Mouse (Mus musculus) limb, embryonic 10.5 days (tissue): Measurements from ENCODE around the gene Klrc2. TPM values are rescaled to one million over a fixed set of nuclear protein-coding genes. Genes with fewer than 3 reads are reported as not detected.
"Not testable (repeated sequence)": the region's sequence is repeated elsewhere in the genome, so short reads cannot be mapped to it uniquely, and the experiment has no call there.

Source experiments
- DNase-seq: peaks from one replicate; pipeline ENCODE4 v3.0.0-alpha.2; 2017; ENCODE audit warnings: low spot score
- H3K27ac ChIP-seq: fragments of 300-500 bp; sonication (generic); 2 replicates; pipeline ENCODE4 v1.5.1; 2016; ENCODE audit warnings: mild to moderate bottlenecking
- H3K27me3 ChIP-seq: fragments of 300-500 bp; sonication (generic); 2 replicates; pipeline ENCODE4 v1.6.1; 2016; ENCODE audit warnings: low read depth, mild to moderate bottlenecking; ENCODE audit not compliant: poor library complexity, severe bottlenecking
- H3K36me3 ChIP-seq: fragments of 300-500 bp; sonication (generic); 2 replicates; pipeline ENCODE4 v1.6.1; 2016; ENCODE audit warnings: mild to moderate bottlenecking, moderate library complexity
- H3K4me1 ChIP-seq: fragments of 300-500 bp; sonication (generic); 2 replicates; pipeline ENCODE4 v1.6.1; 2016
- H3K4me3 ChIP-seq: fragments of 300-500 bp; sonication (generic); 2 replicates; pipeline ENCODE4 v1.5.1; 2016; ENCODE audit warnings: mild to moderate bottlenecking, moderate library complexity
- H3K9me3 ChIP-seq: fragments of 300-500 bp; sonication (generic); replicated peaks from 2 replicates; pipeline ENCODE4 v1.6.1; 2016; ENCODE audit warnings: mild to moderate bottlenecking
- WGBS: fragments of 180-500 bp; shearing (Covaris S2); methylation state at CpG from one replicate; pipeline ENCODE4 v1.1.7; 2016; 5-methylcytosine and 5-hydroxymethylcytosine counted together
- microRNA-seq: library from miRNA; unstranded; fragments of <30 nt; microRNA quantifications from one replicate; pipeline ENCODE4, GENCODE M21; 2017
- polyA plus RNA-seq: library from polyadenylated mRNA; unstranded; fragments of >200 nt; fragmentation: Nextera tagmentation; extraction: Ambion mirVana; gene quantifications from 2 replicates; pipeline ENCODE4 v1.2.1, GENCODE M21; 2016

The Klrc2 gene
- polyA plus RNA-seq = not detected in 2 replicates

GRCm38 (mm10) chr6:129660589-129660988 is at the start of gene Klrc2:
Gene Klrc2, minus strand, starts transcription at chr6:129660689.
- not testable (repeated sequence) for H3K9me3 ChIP-seq, H3K36me3 ChIP-seq, H3K27ac ChIP-seq, H3K27me3 ChIP-seq, H3K4me3 ChIP-seq, DNase-seq, H3K4me1 ChIP-seq
- WGBS = 81% methylated on average over 4 of the region's 4 CpGs

- H3K27me3 ChIP-seq, H3K36me3 ChIP-seq, H3K27ac ChIP-seq, H3K9me3 ChIP-seq, H3K4me1 ChIP-seq, DNase-seq, H3K4me3 ChIP-seq: not testable (repeated sequence)
- WGBS = 71% methylated on average over 10 of the region's 10 CpGs
Observed at GRCm38 (mm10) chr6:129691436-129691835, 30.9 kb upstream of the Klrc2 start.

DNA sequence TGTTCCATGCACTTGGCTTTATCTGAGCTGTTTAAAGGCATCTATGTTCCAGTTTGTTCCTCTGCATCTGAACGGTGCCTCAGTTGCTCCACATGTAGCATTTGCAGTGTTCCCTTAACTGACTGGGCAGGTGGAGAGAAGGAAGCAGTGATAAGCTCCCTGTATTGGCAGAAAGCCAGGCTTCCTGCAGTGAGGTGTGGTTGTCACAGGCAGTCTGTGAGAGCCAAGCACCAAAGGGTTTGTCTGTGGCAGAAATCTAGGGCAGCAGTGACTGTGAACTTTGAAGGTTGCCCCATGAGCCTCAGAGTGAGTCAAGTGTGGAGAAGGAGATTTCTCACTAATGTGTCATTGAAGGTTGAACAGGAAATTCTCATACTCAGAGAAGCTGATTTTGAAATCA is 19.9 kb upstream of the Klrc2 start:
- WGBS = 76% methylated on average over 1 of the region's 1 CpGs
- Histone ChIP-seq H3K27ac (no peak overlapping the region), H3K36me3 (no peaks in the 10 kb centered on the region), H3K27me3 (no peaks in the 10 kb centered on the region), H3K4me3 (no peak overlapping the region), H3K9me3 (no peaks in the 10 kb centered on the region), H3K4me1 (no peaks in the 10 kb centered on the region)
- no peak for DNase-seq

GRCm38 (mm10) chr6:129678873-129679272 is 18.4 kb upstream of the Klrc2 start, which contains the start of gene Klrc1:
Gene Klrc1, minus strand, starts transcription at chr6:129678973.
- H3K4me3 ChIP-seq = no peak within 1 kb of the TSS
- no peaks in the 10 kb centered on the region for H3K27me3 ChIP-seq
- WGBS = 90% methylated on average over 3 of the region's 3 CpGs
- no peaks in the 10 kb centered on the region for H3K4me1 ChIP-seq
- no peaks in the 10 kb centered on the region for H3K36me3 ChIP-seq
- DNase-seq = no peak
- H3K27ac ChIP-seq = no peak within 1 kb of the TSS
- H3K9me3 ChIP-seq = no peaks in the 10 kb centered on the region

DNA sequence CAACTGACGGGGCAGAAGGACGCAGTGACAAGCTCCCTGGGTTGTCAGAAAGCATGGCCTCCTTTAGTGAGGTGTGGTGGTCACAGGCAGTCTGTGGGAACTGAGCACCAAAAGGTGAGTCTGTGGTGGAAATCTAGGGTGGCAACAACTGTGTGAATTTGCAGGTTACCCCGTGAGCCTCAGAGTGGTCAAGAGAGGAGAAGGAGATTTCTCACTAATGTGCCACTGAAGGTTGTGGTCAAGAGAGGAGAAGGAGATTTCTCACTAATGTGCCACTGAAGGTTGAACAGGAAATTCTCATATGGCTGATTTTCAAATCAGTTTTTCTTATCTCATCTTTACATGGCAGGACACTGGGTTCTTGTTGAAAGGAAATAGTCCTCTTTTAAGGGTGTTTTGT is 812 bp upstream of the Klrc2 start:
- H3K9me3 ChIP-seq, DNase-seq, H3K27ac ChIP-seq, H3K27me3 ChIP-seq, H3K36me3 ChIP-seq, H3K4me3 ChIP-seq, H3K4me1 ChIP-seq: not testable (repeated sequence)
- WGBS = 80% methylated on average over 1 of the region's 3 CpGs

GRCm38 (mm10) chr6:129644054-129644453 is 16.4 kb downstream of the Klrc2 start:
- H3K4me1 ChIP-seq, H3K27ac ChIP-seq, H3K36me3 ChIP-seq, H3K4me3 ChIP-seq, H3K27me3 ChIP-seq, H3K9me3 ChIP-seq, DNase-seq: not testable (repeated sequence)
- WGBS = 83% methylated on average over 1 of the region's 3 CpGs

GRCm38 (mm10) chr6:129643237-129643636 is 17.3 kb downstream of the Klrc2 start, which contains the start of gene Klrc3:
Gene Klrc3, minus strand, starts transcription at chr6:129643337.
- H3K9me3 ChIP-seq, H3K36me3 ChIP-seq, H3K27me3 ChIP-seq, H3K4me3 ChIP-seq, H3K27ac ChIP-seq, H3K4me1 ChIP-seq, DNase-seq: not testable (repeated sequence)
- 86% methylated on average over 3 of the region's 3 CpGs for WGBS

- WGBS = 76% methylated on average over 2 of the region's 2 CpGs
Observed at GRCm38 (mm10) chr6:129631046-129631445, 29.4 kb downstream of the Klrc2 start.

GRCm38 (mm10) chr6:129623735-129624134 is 36.8 kb downstream of the Klrc2 start, which contains the start of gene Klrk1:
Gene Klrk1, minus strand, starts transcription at chr6:129623864.
- no peak within 1 kb of the TSS for H3K4me3 ChIP-seq
- no peaks in the 10 kb centered on the region for H3K4me1 ChIP-seq
- H3K9me3 ChIP-seq = no peaks in the 10 kb centered on the region
- no peak within 1 kb of the TSS for H3K27ac ChIP-seq
- no peaks in the 10 kb centered on the region for H3K27me3 ChIP-seq
- no peak for DNase-seq
- 82% methylated on average over 4 of the region's 4 CpGs for WGBS
- H3K36me3 ChIP-seq = no peaks in the 10 kb centered on the region

More at GRCm38 (mm10) chr6:129631046-129631445, 29.4 kb downstream of the Klrc2 start:
- H3K36me3 ChIP-seq, H3K27me3 ChIP-seq, H3K4me1 ChIP-seq, H3K4me3 ChIP-seq, DNase-seq, H3K27ac ChIP-seq, H3K9me3 ChIP-seq: not testable (repeated sequence)

DNA sequence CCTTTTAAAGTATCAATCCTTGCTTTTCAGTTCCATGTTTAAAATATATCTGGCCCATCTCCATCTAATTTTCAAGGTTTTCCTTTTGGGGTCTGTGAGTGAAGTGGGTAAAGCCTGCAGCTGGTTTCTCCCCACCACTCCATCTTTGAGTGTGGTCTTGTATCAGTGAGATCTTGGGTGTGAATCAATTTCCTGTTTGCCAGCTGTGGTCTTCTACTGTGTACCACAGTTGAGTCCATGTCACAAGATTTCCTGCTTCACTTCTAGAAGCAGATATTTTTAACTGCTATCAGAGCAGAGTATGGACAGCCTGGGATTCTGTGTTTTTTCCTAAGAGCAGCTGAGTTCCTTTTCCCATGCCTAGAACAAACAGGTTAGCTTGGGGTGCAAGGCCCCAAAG is 52.1 kb downstream of the Klrc2 start:
- H3K27me3 ChIP-seq = no peaks in the 10 kb centered on the region
- H3K9me3 ChIP-seq = no peaks in the 10 kb centered on the region
- DNase-seq = no peak
- no peaks in the 10 kb centered on the region for H3K36me3 ChIP-seq
- H3K4me3 ChIP-seq = no peak overlapping the region
- H3K27ac ChIP-seq = no peak overlapping the region
- H3K4me1 ChIP-seq = no peaks in the 10 kb centered on the region

Small RNA genes within 50 kb of the gene (microRNA-seq; reads per million reads assigned to microRNA genes)
- not detected for gene Mir680-1

Other genes starting within 250 kb of the Klrc2 start
- gene Clec1a, start 208.7 kb downstream of the Klrc2 start, polyA plus RNA-seq = 0.84 and 1.4 TPM in 2 replicates
- gene Olr1, start 153.5 kb downstream of the Klrc2 start, polyA plus RNA-seq = 0.16 TPM in 1 of 2 replicates, not detected in the other
- gene Tmem52b, start 148.1 kb downstream of the Klrc2 start, polyA plus RNA-seq = not detected in 2 replicates
- 34.2 and 35.7 TPM in 2 replicates for gene Gabarapl1, start 127.5 kb downstream of the Klrc2 start, polyA plus RNA-seq
- not detected in 2 replicates for gene Klre1, start 82.8 kb downstream of the Klrc2 start, polyA plus RNA-seq
- not detected in 2 replicates for gene Klrd1, start 68.9 kb downstream of the Klrc2 start, polyA plus RNA-seq
- not detected in 2 replicates for gene Klrk1, start 36.8 kb downstream of the Klrc2 start, polyA plus RNA-seq
- not detected in 2 replicates for gene Klrc3, start 17.4 kb downstream of the Klrc2 start, polyA plus RNA-seq
- not detected in 2 replicates for gene Klrc1, start 18.3 kb upstream of the Klrc2 start, polyA plus RNA-seq
- not detected in 2 replicates for gene Klri1, start 56.4 kb upstream of the Klrc2 start, polyA plus RNA-seq
- gene Klri2, start 79.8 kb upstream of the Klrc2 start, polyA plus RNA-seq = not detected in 2 replicates
- not detected in 2 replicates for gene Gm156, start 123.6 kb upstream of the Klrc2 start, polyA plus RNA-seq
- not detected in 2 replicates for gene Gm17631, start 202.0 kb upstream of the Klrc2 start, polyA plus RNA-seq
- not detected in 2 replicates for gene Klra17, start 216.0 kb upstream of the Klrc2 start, polyA plus RNA-seq